Mouse (Mus musculus): ENCODE measurements around the gene Stra6. TPM values are rescaled to one million over a fixed set of nuclear protein-coding genes. Genes with fewer than 3 reads are reported as not detected.

Stra6 gene
- 1 to 10 TPM; 1.0 to 2.6 (median 2.2) TPM for total RNA-seq (2022)

DNA sequence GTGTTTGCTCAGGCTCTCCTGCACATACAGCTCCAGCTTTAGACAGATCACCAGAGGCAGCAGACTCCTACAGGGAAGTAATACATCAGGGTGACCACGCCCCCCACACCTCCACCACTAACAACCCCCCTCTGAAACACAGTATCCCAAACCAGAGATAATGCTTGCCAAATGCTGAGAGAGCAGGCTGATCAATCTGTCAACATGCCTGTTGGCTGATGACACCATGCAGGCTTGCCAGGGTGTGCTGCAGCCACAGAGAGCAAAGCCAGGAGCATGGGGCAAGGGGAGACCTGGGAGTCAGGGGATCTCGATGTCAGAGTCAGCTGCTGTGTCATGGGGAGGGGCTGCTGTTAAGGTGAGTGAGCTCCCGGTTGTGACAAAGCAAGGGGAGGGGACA is at the start of gene Stra6:
TSS of gene Stra6 (plus strand) at position 258 of the 400 bp plus-strand sequence.
- DNase-seq: no peak

DNA sequence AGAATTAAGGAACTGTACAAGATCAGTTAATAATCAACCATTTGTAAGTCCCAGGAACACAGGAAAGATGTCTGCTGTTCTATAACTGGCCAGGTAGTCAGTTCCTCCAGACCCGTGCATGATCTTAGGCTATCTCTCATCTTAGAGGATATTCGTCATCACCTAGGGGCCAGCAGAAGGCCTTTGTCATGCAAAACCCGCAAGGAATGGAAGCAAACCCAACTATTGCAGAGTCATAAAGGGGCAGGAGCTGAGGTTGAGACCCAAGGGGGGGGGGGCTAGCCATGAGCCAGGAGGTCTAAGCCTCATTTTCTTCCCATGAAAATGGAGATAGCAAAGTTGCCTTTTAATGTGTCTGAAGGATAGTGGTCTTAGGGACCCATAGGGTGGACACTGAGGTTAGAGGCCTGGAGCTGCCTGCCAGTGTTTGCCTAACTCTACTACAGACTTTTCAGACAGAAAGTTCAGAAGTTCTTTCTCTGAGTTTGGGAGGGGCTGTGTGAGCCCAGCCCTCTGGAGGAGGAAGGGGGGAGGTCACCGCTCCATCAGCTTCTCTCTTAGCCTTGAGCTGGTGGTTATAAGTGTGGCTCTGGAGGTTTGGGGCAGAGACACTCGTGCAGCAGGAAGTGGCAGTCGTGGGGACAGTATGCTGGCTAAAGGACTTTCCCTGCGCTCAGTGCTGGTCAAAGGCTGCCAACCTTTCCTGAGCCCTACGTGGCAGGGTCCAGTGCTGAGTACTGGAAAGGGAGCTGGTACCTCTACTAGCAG is 49.0 kb upstream of the Stra6 start:
- peak; percentile 90 for DNase-seq

- DNase-seq: no peak
These were observed 47.7 kb upstream of the Stra6 start for GRCm38 (mm10) chr9:58015856-58016255.

GRCm38 (mm10) chr9:58016962-58017361 is 46.6 kb upstream of the Stra6 start:
- no peak for DNase-seq

GRCm38 (mm10) chr9:58018385-58018784 is 45.2 kb upstream of the Stra6 start:
- DNase-seq: no peak

GRCm38 (mm10) chr9:58025995-58026394 is 37.6 kb upstream of the Stra6 start:
- DNase-seq: no peak

DNA sequence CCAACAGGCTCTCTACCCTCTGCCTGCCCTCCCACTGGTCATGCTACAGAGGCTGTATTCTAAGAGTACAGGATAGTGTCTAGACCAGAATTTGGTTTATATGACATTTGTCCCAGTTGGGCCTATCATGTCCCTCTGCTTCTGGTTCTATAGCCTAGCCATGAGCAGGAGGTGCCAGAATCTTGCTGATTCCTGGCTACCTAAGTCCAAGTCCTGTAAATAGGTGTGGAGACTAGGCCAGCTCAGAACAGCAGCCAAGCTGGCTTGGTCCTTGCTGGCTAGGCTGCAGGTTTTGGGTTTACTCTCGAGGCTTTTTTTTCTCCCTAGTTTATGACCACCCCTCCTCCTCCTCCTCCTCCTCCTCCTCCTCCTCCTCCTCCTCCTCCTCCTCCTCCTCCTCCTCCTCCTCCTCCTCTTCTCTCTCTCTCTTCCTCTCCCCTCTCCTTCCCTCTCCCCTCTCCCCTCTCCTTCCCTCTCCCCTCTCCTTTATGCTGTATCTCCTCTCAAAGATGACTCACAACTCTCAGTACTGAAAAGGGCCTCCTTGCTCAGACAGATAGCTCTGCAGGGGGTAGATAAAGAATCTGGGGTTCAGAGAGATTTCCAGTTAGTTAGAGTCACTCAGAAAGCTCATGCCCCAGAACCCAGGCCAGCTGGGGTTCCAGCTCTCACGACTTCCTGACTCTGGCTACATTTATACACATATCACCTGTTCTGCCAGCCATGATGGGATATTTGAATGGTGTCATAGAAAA is 36.0 kb upstream of the Stra6 start:
- DNase-seq: no peak

GRCm38 (mm10) chr9:58028841-58029240 is 34.7 kb upstream of the Stra6 start:
- DNase-seq: no peak

- DNase-seq: no peak
These were observed 34.0 kb upstream of the Stra6 start for GRCm38 (mm10) chr9:58029635-58030034.

GRCm38 (mm10) chr9:58031895-58032294 is 31.7 kb upstream of the Stra6 start:
- DNase-seq: no peak

DNA sequence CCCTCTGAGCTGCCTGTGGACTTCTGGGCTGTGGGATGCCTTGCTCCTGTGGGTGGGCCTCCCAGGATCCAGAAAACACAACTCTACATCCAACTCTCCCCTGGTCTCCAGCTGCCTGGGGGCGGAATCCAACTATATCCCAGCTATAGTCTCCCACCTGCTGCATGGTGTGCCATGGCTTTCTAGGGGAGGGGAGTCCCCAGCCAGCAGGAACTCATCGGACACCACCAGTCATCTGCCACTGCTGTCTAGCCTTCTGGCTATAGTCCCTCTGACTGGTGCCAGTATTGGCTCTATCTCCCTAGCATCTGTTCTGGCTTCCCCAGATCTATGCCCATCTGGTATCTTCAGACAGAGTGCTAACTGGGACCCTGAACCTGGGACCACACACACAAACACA is 28.1 kb upstream of the Stra6 start:
- no peak for DNase-seq

DNA sequence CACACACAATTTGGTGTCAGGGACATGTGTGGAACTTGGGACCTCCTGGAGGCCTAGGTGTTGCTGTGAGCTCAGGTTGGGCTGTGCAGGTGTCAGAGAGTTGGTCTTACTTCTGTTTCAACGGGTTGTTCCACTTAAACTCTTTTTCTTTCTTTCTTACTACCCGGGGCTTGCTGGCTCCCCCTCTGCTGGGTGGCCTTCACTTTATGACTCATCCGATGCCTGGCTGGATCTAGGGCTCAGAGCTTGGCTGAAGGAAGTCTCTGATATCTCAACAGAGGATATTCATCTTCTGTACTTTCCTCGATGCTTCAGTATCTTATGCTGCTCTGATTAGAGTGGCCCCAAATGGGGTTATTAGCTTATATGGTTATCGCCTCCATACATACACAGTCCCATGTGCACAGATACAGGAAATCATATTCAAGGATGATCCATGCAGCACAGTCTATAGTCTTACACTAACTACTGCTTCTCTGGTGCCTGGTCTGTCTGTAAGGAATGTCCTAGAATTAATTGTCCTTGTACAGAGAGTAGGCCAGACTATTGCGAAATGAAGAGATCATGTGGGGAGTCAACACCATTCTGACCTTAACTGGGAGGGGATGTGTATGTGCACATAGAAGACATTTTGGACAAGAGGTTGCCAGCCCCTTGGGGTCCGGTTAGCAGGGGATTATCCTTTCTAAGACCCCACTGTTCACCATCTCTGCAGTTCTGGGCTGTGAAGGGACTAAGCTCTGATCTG is 27.5 kb upstream of the Stra6 start:
- peak; percentile 79 for DNase-seq

GRCm38 (mm10) chr9:58036961-58037360 is 26.6 kb upstream of the Stra6 start:
- DNase-seq: peak; percentile 93

GRCm38 (mm10) chr9:58038500-58039168 is 25.0 kb upstream of the Stra6 start:
- no peak for DNase-seq

- no peak for DNase-seq
These were observed 22.6 kb upstream of the Stra6 start for GRCm38 (mm10) chr9:58040977-58041376.

DNA sequence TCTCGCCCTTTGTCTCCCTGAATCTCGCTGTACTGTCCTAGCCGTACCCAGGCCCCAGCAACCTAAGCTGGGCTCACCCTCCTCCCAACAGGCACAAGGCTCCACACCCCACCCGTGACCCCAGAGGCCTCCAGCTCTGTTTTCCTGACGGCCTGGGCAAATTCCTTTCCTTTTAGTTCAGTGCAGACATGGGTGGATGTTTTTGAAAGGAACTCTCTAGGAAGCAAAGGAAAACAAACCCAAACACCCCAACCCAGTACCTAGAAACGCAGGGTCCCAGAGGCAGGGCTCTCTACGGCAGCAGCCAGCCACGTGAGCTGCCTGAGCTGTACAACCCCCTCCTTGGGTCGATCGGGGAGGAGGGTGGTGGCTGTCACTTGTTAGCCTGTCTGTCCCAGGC is 21.2 kb upstream of the Stra6 start:
- DNase-seq: no peak

DNA sequence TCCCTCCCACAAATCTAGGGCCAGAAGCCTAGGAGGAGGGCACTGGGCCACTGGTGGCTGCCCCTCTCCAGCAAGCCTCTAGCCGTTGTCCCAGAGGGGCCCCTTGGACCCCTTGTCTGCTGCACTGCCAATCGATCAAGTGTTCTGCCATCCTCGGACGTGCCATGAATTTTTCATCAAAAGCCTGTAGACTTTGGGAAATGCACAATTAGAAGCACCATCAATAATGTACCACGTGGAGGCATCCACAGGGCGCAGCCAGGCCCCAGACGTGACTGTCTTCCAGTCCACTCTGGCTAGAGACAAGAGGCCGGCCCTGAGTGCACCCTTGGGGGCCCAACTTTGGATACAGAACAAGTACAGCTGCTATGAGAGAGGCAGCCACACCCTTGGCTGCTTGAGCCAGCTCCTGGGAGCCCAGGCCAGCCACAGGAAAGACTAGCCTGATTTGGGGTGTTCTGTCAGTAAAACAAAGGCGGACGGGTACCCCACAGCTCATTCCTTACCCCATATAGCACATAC is 20.0 kb upstream of the Stra6 start:
- no peak for DNase-seq

DNA sequence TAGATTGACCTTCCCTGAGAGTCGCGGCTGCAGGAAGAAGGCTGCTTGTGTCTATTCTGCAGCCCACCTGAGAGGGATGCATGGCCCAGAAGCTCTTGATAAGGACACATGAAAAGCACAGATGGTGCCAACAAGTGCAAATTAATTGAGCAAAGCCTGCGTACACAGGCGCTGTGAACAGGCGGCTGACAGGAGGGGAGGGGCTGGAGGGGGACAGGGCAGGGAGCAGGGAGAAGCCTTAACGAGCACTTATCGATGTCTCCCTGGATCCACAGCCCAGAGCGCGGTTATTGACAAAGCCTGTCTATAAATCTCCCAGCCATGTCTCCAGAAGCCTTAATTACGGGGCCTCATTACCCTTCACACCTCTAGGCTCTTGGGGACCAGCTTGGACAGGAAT is 18.8 kb upstream of the Stra6 start:
- DNase-seq: no peak

GRCm38 (mm10) chr9:58045646-58046045 is 17.9 kb upstream of the Stra6 start:
- no peak for DNase-seq

DNA sequence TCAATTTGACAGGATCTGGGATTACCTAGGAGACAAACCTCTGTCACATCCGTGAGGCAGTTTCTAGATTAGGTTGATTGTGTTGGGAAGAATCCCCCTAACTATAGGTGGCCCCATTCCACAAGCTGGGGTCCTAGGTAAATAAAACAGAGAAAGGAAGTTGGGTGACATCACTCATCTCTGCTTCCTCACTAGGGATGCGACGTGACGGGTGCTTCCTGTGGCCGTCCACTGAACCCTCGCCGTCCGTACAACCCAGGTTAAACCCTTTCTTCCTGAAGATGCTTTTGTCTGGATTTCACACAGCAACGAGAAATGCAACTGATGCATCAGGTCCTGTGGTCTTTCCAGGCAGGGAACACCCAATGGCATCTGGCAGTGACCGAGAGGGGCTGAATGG is 16.5 kb upstream of the Stra6 start:
- DNase-seq: no peak

- DNase-seq: no peak
These were observed 15.0 kb upstream of the Stra6 start for GRCm38 (mm10) chr9:58048621-58049020.

DNA sequence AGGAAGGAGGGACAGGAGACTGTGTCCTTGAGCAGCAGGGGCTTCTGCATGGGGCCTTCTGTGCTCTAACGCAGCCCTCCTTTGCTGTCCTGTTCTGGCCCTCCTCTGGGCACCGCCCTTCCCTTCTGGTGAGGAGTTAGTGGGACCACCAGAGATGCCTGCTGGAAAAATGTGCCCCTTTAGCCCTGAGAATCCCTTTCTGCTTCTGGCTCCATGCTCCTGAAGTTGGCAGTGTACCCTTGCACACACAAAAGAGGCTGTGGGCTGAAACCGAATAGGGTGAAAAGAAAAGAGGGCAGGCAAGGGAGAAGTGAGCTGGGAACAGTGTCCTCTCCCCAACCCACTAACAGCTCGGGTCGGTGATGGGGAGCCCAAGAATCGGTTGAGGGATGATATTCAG is 14.4 kb upstream of the Stra6 start:
- no peak for DNase-seq

Data from adrenal gland, adult 8-10 months (tissue).